Mouse (Mus musculus) 3134 (cell line): ENCODE results near the gene Zfp451.
A peak's percentile ranks its signal among the peaks of the same experiment; 100 is the strongest.
"Not testable (repeated sequence)": the region's sequence is repeated elsewhere in the genome, so short reads cannot be mapped to it uniquely, and the experiment has no call there.

ENCODE experiments used
- DNase-seq: peaks from one replicate; pipeline ENCODE4 v3.0.0-alpha.2; 2011; ENCODE audit warnings: low spot score; ENCODE audit not compliant: insufficient read length; ENCODE audit errors: extremely low read depth

The Zfp451 gene

DNA sequence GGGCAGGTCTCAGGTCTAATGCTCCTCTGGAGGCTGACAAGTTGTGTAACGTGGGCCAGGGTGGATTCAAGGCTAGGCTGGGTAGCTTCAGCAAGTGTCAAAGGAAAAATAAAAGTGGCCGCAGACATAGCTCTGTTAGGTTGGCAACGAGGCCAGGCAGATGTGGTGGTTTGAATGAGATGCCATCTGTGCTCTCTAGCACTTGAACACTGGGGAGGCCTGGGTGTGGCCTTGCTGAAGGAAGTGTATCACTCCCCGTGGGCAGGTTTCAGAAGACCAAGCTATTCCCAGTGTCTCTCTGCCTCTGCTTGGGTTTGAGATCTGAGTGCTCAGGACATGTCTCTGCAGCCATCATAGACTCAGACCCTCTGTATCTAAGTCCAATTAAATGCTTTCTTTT, 55.9 kb downstream of the Zfp451 start:
- DNase-seq: no peak

- peak; percentile 87 for DNase-seq
Observed at GRCm38 (mm10) chr1:33757491-33758041, 56.8 kb downstream of the Zfp451 start, which contains the start of gene Bag2. Gene Bag2, minus strand, starts transcription at chr1:33757795.

GRCm38 (mm10) chr1:33757033-33757413, 57.4 kb downstream of the Zfp451 start:
- peak; percentile 47 for DNase-seq

GRCm38 (mm10) chr1:33756258-33757032, 58.0 kb downstream of the Zfp451 start:
- no peak for DNase-seq

GRCm38 (mm10) chr1:33755799-33756198, 58.6 kb downstream of the Zfp451 start:
- DNase-seq: no peak

DNA sequence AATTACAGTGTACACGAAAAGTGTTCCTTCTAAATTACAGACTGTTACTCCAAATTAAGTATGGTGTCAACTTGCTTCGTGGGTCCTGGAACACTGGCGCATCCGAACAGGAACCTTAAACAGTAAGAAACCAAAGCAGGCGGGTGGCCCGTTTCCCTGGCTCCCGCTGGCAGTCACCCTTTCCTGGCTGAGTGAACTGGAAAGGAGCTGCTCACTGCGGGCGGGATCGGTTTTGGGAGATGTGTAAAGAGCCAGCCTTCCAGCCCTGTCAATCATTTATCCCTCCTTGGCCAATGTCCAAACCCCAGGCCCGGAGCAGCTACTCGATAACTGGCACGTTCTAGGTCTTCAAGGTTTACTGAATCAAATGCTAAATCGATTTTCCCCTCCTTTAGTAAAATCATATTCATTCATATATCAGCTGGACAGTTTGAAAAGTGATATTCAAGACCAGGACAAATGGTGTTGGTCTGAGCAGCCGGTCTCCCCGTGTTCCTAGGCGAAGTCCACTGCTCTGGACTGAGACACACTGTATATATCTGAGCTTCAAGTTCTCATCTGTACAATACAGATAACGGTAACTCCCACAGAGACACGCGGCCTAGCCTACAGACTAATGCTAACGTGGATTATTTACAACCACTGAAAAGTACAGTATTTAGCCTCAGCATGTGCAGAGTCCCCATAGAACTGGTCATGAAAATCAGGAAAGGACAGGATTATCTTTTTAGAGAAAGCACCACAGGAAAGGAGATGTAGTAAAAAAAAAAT, 59.2 kb downstream of the Zfp451 start:
- DNase-seq: no peak

- no peak for DNase-seq
Observed at GRCm38 (mm10) chr1:33754089-33754488, 60.3 kb downstream of the Zfp451 start.

GRCm38 (mm10) chr1:33751283-33751682, 63.1 kb downstream of the Zfp451 start:
- no peak for DNase-seq

GRCm38 (mm10) chr1:33749709-33750108, 64.7 kb downstream of the Zfp451 start:
- DNase-seq: not testable (repeated sequence)

DNA sequence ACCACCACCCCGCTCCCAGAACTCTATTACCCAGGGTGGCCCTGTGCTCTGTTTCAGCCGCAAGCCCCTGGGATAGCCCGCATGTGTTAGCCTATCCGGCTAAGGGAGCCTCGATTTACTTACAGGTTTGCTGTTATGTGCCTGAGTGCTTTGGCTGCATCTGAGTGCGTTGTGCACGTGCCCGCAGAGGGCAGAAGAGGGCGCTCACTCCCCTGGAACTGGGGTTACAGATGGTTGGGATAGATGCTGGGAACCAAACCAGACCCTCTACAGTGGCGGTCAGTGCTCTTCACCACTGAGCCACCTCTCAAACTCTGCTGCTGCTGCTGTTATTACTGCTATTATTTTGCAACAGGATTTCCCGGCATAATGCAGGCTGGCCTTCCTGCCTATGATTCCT, 65.3 kb downstream of the Zfp451 start:
- DNase-seq: no peak

DNA sequence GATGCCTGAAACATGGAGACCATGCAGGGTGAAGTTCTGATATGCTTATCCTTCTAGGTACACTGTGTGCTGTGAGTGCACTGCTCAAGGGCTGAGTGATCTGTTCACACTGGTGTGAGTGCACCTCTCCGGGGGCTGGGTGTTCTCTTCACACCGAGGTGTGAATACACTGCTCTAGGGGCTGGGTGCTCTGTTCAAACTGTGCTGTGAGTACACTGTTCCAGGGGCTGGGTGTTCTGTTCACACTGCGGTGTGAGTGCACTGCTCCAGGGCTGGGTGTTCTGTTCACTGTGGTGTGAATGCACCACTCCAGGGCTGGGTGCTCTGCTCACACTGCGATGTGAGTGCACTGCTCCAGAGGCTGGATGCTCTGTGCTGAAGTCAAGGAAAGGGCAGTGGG, 68.5 kb downstream of the Zfp451 start:
- no peak for DNase-seq

- not testable (repeated sequence) for DNase-seq
Observed at GRCm38 (mm10) chr1:33744815-33745214, 69.6 kb downstream of the Zfp451 start.

DNA sequence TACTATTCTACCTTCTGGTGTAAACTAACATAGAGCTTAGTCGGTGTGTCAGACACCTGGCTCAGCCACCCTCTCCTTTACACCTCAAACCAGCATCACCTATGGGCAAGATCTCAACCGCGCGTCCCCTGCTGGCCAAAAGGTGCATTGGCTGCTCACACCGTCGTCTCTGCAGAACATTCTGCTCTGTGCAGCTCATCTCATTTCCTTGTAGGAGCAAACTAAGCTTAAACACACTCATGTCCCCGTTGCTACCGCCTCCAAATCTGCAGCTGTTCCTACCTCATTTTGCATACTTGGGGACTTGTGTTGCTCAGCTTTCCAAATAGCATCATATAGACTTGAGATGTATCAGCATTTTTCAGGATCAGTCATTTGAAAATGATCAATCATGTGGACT, 71.5 kb downstream of the Zfp451 start:
- DNase-seq: no peak

GRCm38 (mm10) chr1:33739302-33739701, 75.1 kb downstream of the Zfp451 start:
- peak; percentile 45 for DNase-seq

- DNase-seq: no peak
Observed at GRCm38 (mm10) chr1:33738681-33739278, 75.6 kb downstream of the Zfp451 start.

DNA sequence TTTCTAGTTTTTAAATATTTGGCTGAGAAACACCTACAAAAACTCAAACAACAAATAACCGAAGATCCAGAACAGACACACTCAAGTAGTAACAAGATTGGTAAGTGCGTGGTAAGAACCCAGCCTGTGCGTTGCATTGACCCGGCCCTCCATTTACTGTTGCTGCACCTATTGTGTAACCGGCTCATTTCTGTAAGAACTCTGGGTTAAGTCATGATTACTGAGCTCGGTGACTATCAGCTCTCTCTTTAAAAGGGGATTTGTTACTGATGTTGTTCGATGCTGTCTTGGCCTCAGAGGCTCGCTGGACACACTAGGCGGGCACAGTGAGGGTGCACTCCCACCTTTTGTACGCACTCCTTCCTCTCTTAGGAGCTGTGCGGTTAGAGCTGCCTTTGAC, 76.1 kb downstream of the Zfp451 start:
- DNase-seq: no peak

DNA sequence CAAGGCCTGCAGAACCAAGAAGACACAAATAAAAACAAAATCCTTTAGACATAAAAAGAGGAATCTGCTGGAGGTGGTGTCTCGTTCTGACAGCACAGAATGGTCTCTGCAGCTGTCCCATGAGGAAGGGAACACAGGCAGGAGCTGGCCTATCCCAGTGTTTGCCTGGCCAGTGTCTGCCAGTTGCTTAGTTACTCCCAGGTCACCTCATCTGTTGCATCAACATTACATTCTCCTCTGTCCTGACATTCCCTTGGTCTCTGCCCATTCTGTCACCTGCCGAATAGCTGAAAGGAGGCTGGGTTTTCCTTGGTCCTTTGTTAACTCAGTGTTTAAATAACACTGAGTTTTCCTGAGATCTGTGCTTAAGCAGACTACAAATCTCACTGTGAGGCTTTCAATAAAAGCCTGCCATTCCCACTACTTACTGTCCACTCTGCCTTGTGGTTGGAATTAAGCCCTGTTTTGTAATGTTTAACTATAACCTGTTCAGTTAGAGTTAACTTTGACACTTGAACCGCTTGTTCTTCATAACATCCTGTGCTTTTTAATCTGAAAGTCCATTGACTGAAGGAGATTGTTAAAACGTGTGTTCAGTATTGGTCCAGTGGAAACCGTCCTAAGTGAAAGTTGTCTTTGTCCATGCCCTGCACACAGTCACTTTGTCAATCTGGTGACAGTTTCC, 80.3 kb downstream of the Zfp451 start:
- no peak for DNase-seq

DNA sequence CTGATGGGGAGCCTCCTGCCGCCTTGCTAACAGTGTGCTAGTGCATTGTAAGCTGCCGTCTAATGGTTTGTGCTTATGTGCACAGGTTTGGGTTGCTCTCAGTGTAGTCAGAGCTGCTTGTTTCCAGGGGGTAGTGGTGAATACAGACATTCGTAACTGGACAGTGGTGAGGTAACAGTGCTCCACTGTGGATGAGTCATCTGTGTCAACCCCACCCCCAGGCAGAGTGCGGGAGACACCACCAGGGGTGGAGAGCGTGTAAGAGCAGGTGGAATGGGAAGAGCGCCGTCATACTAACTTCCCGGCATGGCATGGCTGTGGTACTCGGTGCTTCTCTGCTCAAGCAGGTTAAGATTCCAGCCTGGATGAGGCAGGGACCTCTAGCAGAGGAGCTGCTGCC, 81.4 kb downstream of the Zfp451 start:
- DNase-seq: no peak

DNA sequence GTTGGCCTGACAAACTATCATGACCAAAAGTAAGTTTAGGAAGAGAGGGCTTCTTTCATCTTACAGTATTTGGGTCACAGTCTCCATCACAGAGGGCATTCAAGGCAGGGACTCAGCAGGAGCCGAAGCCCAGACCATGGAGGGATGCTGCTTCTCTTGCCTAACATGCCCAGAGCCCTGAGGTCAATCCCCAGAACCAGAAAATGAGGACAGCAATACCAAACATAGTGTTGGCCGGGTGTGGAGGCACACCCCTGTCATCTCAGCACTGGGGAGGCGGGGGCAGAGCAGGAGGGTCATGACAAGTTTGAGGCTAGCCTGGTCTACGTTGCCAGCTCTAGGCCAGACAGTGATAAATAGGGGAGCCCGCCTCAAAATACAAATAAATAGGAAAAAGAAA, 89.3 kb downstream of the Zfp451 start:
- DNase-seq: no peak

- DNase-seq: no peak
Observed at GRCm38 (mm10) chr1:33724516-33724915, 89.9 kb downstream of the Zfp451 start.

DNA sequence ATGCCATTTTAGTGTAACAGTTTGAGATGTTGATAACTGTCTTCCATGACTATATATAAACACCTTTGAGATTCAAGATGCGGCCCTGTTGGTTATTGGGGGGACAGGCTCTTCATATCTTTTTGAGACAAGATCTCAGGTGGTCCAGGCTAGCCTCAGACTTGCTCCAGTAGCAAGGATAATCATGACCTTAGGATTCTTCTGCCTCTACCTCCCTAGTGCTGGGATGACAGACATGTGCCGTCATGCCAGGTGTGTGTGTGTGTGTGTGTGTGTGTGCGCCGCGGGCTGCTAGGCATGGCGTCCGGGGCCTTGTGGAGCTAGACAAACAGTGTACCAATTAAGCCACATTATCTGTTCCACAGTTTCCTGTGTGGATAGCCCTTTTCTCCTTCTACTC, 93.4 kb downstream of the Zfp451 start:
- no peak for DNase-seq
